Mouse (Mus musculus) bone marrow macrophage, adult 2 months (primary cell): ENCODE data around the gene 1700001O22Rik.

Experiments used
- CTCF ChIP-seq: IDR thresholded peaks from 2 replicates; pipeline ENCODE4 v1.5.1; 2012; ENCODE audit warnings: low read depth, mild to moderate bottlenecking, low read length, moderate library complexity
- POLR2A ChIP-seq: IDR thresholded peaks from 2 replicates; pipeline ENCODE4 v1.6.1; 2012; ENCODE audit warnings: mild to moderate bottlenecking, low read depth, low read length, borderline replicate concordance

DNA sequence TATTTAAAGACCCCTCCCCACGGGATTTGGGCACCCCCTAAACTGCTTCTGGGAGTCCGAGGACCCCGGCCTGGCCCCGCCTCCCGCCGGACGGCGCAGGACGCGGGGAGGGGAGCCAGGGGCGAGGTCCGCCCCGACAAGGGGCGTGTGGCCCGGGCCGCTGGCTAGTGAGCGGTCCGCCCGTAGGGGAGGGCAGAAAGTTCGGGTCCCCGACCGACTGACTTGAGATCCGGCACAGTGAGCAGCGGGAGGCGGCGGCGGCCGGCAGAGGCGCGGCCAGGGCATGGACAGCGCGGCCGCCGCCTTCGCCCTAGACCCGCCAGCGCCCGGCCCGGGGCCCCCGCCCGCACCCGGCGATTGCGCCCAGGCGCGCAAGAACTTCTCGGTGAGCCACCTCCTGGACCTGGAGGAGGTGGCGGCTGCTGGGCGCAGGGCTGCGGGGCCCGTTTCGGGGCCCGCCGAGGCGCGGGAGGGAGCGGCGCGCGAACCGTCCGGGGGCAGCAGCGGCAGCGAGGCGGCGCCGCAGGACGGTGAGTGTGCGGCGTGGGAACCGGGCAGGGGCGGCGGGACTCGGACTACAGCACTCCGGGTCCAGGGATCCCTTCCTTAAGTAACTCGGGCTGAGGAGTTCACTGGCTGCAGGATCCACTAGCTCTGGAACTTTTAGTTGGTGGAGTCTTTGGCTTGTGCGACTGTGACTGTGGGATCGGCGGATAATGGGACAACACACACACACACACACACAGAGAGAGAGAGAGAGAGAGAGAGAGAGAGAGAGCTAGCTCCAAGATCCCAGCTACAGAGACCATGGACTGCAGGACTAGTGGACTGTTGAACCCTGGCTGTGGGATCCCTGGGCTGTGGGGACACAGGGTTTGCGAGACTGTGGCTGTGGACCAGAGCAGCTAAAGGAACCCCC lies 42.0 kb upstream of the 1700001O22Rik start:
- no peak for TF ChIP-seq CTCF
- TF ChIP-seq POLR2A = no peak
